Mouse (Mus musculus): ENCODE results near the gene Plekhg1.

DNA sequence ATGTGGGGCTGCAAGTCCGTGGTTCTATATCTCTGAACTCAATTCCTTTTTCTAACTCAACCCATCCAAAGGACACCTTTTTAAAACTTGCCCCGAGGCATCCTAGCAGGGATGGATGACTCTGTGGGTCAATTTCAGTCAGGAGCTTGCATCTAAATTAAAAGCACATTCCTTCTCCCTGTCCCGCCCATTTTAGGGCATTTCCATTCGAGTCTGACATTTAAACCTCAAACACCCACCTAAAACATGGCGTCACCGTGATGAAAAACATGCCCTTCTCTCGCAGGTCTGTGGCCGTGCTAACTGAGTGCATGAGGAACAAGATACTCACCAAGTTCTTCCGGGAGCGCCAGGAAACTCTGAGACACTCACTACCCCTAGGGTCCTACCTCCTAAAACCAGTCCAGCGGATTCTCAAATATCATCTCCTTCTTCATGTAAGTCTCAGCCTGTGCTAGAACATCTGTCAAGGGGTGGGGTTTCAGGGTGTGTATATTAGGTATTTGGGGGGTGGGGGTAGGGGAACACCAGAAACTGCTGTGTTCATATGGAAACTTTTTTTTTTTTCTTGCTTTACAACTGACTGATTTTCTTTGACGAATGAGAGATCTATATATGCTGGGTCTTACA, 193.3 kb downstream of the Plekhg1 start:
- TF ChIP-seq EP300 (IDR thresholded peaks at IDR 0.05; ENCODE audit: low read depth) (no peak), CTCF (IDR thresholded peaks at IDR 0.05; ENCODE audit: low read depth) (no peak)

Data from liver, embryonic 14.5 days (tissue).